ENCODE assay signal across 8 mouse cellular contexts in the genomic region with DNA sequence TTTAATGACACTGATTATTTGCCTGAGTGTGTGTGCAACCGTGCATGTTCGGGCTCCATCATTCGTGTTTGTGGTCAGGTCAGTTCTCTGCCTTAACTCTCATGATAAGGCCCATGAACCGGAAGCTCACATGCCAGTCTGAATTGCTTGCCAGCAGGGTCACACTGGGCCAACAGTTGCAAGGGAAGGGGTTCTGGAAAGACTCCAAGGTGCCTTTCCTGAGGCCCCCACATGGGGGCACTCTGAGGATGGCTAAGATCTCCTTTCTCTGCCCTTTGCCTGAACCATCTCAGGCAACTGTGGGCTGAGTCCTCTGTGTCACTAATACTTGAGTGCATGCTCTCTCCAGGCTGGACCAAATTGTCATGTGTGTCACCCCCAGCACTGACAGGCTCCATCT. TPM values are rescaled to one million over a fixed set of nuclear protein-coding genes. Genes with fewer than 3 reads are reported as not detected.
DNase-seq lines count a peak whose midpoint lies in the region; ATAC-seq lines count a peak whose summit lies in the region.

No protein-coding gene starts in this region.

- H3K9me3 ChIP-seq in forebrain, embryonic 10.5 days = no peaks in the 10 kb centered on the region
- H3K9me3 ChIP-seq in forebrain, embryonic 13.5 days (replicated peaks) = no peaks in the 10 kb centered on the region

- peaks cover 4% of the 10 kb centered on the region; the same call in 1 of the 2 replicates for H3K4me1 ChIP-seq in forebrain, embryonic 10.5 days
- H3K4me1 ChIP-seq in forebrain, embryonic 13.5 days = peaks cover 19% of the 10 kb centered on the region

- no peak overlapping the region for H3K9ac ChIP-seq in forebrain, embryonic 13.5 days

- H3K4me3 ChIP-seq in forebrain, embryonic 10.5 days = no peak overlapping the region
- no peak overlapping the region for H3K4me3 ChIP-seq in forebrain, embryonic 13.5 days

- no peak overlapping the region for H3K27ac ChIP-seq in forebrain, embryonic 10.5 days
- H3K27ac ChIP-seq in forebrain, embryonic 13.5 days = no peak overlapping the region

- peaks cover 12% of the 10 kb centered on the region for H3K36me3 ChIP-seq in forebrain, embryonic 10.5 days (replicated peaks)
- no peaks in the 10 kb centered on the region for H3K36me3 ChIP-seq in forebrain, embryonic 13.5 days (ENCODE audit: poor library complexity, severe bottlenecking)

- no peak; the same call in 1 of the 2 replicates for ATAC-seq in forebrain, embryonic 13.5 days
- peak; percentile 32 for ATAC-seq in inflammation-experienced regulatory T-cells, adult 6 months

- H3K4me2 ChIP-seq in forebrain, embryonic 13.5 days = no peak overlapping the region

- DNase-seq in forebrain, embryonic 10.5 days (ENCODE audit: extremely low spot score, low spot score) = peak; percentile 36
- DNase-seq in 416B (ENCODE audit: low read depth) = peak; percentile 89
- peak; percentile 61 to 64 for DNase-seq in adrenal gland, postnatal 36 days
- peak; percentile 66 for DNase-seq in gastrocnemius, adult 18-20 months (ENCODE audit: low spot score)
- peak; percentile 54 to 58 for DNase-seq in lung, adult 18-20 months
- DNase-seq in skeletal muscle tissue, adult 2 months (ENCODE audit: low read depth, low spot score) = peak; percentile 52

- WGBS in forebrain, embryonic 10.5 days = 70% methylated on average over 4 of the region's 4 CpGs
- 61% methylated on average over 4 of the region's 4 CpGs for WGBS in forebrain, embryonic 13.5 days

- no peaks in the 10 kb centered on the region for H3K27me3 ChIP-seq in forebrain, embryonic 10.5 days (ENCODE audit: poor library complexity, severe bottlenecking)
- H3K27me3 ChIP-seq in forebrain, embryonic 13.5 days = no peaks in the 10 kb centered on the region

RNA-seq across cellular contexts. Expression of gene Kdm4b, which starts 11.3 kb away (rescaled TPM):
- polyA plus RNA-seq in forebrain, embryonic 10.5 days (2016; fragmentation: Nextera tagmentation; extraction: Ambion mirVana) = 35.9 and 39.6 TPM in 2 replicates
- 51.4 and 55.9 TPM in 2 replicates for polyA plus RNA-seq in forebrain, embryonic 13.5 days (2015; fragmentation: Nextera tagmentation; extraction: Ambion mirVana)
- total RNA-seq in adrenal gland, postnatal 36 days (2021) = 10 to 100 TPM; 38.1 to 39.9 TPM
- total RNA-seq in gastrocnemius, adult 18-20 months (2021) = 10 to 100 TPM; 20.1 to 23.1 TPM
- polyA plus RNA-seq in inflammation-experienced regulatory T-cells, adult 6 months (2017; shearing (Covaris generic)) = 1 to 10 TPM; 3.2 to 8.4 (median 8.0) TPM

RNA-seq across cellular contexts. Expression of gene Uhrf1, which starts 34.1 kb away (rescaled TPM):
- 331 and 343 TPM in 2 replicates for polyA plus RNA-seq in forebrain, embryonic 10.5 days (2016; fragmentation: Nextera tagmentation; extraction: Ambion mirVana)
- 119 and 138 TPM in 2 replicates for polyA plus RNA-seq in forebrain, embryonic 13.5 days (2015; fragmentation: Nextera tagmentation; extraction: Ambion mirVana)
- total RNA-seq in adrenal gland, postnatal 36 days (2021) = 1 to 10 TPM; 5.9 to 9.4 TPM
- under 1 TPM; 0.19 to 0.23 TPM for total RNA-seq in gastrocnemius, adult 18-20 months (2021)
- 10 to 100 TPM in 1 of 3 experiments, 1 to 10 TPM in 2; 7.1 to 60.4 (median 9.6) TPM for polyA plus RNA-seq in inflammation-experienced regulatory T-cells, adult 6 months (2017; shearing (Covaris generic))

RNA-seq across cellular contexts. Expression of gene Arrdc5, which starts 37.1 kb away (rescaled TPM):
- polyA plus RNA-seq in forebrain, embryonic 10.5 days (2016; fragmentation: Nextera tagmentation; extraction: Ambion mirVana) = not detected in 2 replicates
- not detected in 2 replicates for polyA plus RNA-seq in forebrain, embryonic 13.5 days (2015; fragmentation: Nextera tagmentation; extraction: Ambion mirVana)
- not detected for total RNA-seq in adrenal gland, postnatal 36 days (2021)
- total RNA-seq in gastrocnemius, adult 18-20 months (2021) = not detected
- not detected for polyA plus RNA-seq in inflammation-experienced regulatory T-cells, adult 6 months (2017; shearing (Covaris generic))

RNA-seq across cellular contexts. Expression of gene Plin3, which starts 44.5 kb away (rescaled TPM):
- 58.3 and 59.0 TPM in 2 replicates for polyA plus RNA-seq in forebrain, embryonic 10.5 days (2016; fragmentation: Nextera tagmentation; extraction: Ambion mirVana)
- polyA plus RNA-seq in forebrain, embryonic 13.5 days (2015; fragmentation: Nextera tagmentation; extraction: Ambion mirVana) = 18.3 and 21.8 TPM in 2 replicates
- 100 to 1,000 TPM in 1 of 2 experiments, 10 to 100 TPM in 1; 51.4 to 106 TPM for total RNA-seq in adrenal gland, postnatal 36 days (2021)
- 10 to 100 TPM; 32.4 to 50.3 TPM for total RNA-seq in gastrocnemius, adult 18-20 months (2021)
- polyA plus RNA-seq in inflammation-experienced regulatory T-cells, adult 6 months (2017; shearing (Covaris generic)) = 10 to 100 TPM; 25.6 to 28.7 (median 25.6) TPM

Comparison
In these comparisons a context has a peak if more than half of its experiments do, and no peak if none do; other contexts are left out.
1. DNase-seq: peak in every context shown above with its lines; median percentile 89 in 416B; 66 in gastrocnemius, adult 18-20 months; 62 in adrenal gland, postnatal 36 days; 56 in lung, adult 18-20 months; 52 in skeletal muscle tissue, adult 2 months; 36 in forebrain, embryonic 10.5 days.